Mouse (Mus musculus): ENCODE results near the gene Krt32. TPM values are rescaled to one million over a fixed set of nuclear protein-coding genes. Genes with fewer than 3 reads are reported as not detected.

Krt32 gene
- polyA plus RNA-seq, 1 experiment from 2014 or later = not detected

Other genes starting within 250 kb of the Krt32 start
- not detected in 2 replicates for gene Krtap4-16, start 236.6 kb downstream of the Krt32 start, polyA plus RNA-seq (2014; fragmentation: Nextera tagmentation; extraction: Ambion mirVana)
- gene Gm11568, start 230.3 kb downstream of the Krt32 start, polyA plus RNA-seq (2014; fragmentation: Nextera tagmentation; extraction: Ambion mirVana) = not detected in 2 replicates
- not detected in 2 replicates for gene Gm11559, start 223.8 kb downstream of the Krt32 start, polyA plus RNA-seq (2014; fragmentation: Nextera tagmentation; extraction: Ambion mirVana)
- not detected in 2 replicates for gene Krtap9-1, start 214.8 kb downstream of the Krt32 start, polyA plus RNA-seq (2014; fragmentation: Nextera tagmentation; extraction: Ambion mirVana)
- not detected in 2 replicates for gene Gm11567, start 209.0 kb downstream of the Krt32 start, polyA plus RNA-seq (2014; fragmentation: Nextera tagmentation; extraction: Ambion mirVana)
- gene Krtap31-1, start 180.3 kb downstream of the Krt32 start, polyA plus RNA-seq (2014; fragmentation: Nextera tagmentation; extraction: Ambion mirVana) = not detected in 2 replicates
- gene Gm11565, start 173.5 kb downstream of the Krt32 start, polyA plus RNA-seq (2014; fragmentation: Nextera tagmentation; extraction: Ambion mirVana) = not detected in 2 replicates
- not detected in 2 replicates for gene Krtap31-2, start 151.9 kb downstream of the Krt32 start, polyA plus RNA-seq (2014; fragmentation: Nextera tagmentation; extraction: Ambion mirVana)
- not detected in 2 replicates for gene Krtap9-5, start 139.8 kb downstream of the Krt32 start, polyA plus RNA-seq (2014; fragmentation: Nextera tagmentation; extraction: Ambion mirVana)
- gene Krtap29-1, start 109.2 kb downstream of the Krt32 start, polyA plus RNA-seq (2014; fragmentation: Nextera tagmentation; extraction: Ambion mirVana) = not detected in 2 replicates
- not detected in 2 replicates for gene Krtap16-1, start 101.6 kb downstream of the Krt32 start, polyA plus RNA-seq (2014; fragmentation: Nextera tagmentation; extraction: Ambion mirVana)
- not detected in 2 replicates for gene Krtap17-1, start 94.2 kb downstream of the Krt32 start, polyA plus RNA-seq (2014; fragmentation: Nextera tagmentation; extraction: Ambion mirVana)
- gene Krt33a, start 72.0 kb downstream of the Krt32 start, polyA plus RNA-seq (2014; fragmentation: Nextera tagmentation; extraction: Ambion mirVana) = not detected in 2 replicates
- not detected in 2 replicates for gene Krt33b, start 58.4 kb downstream of the Krt32 start, polyA plus RNA-seq (2014; fragmentation: Nextera tagmentation; extraction: Ambion mirVana)
- gene Krt34, start 46.7 kb downstream of the Krt32 start, polyA plus RNA-seq (2014; fragmentation: Nextera tagmentation; extraction: Ambion mirVana) = not detected in 2 replicates
- gene Krt31, start 37.7 kb downstream of the Krt32 start, polyA plus RNA-seq (2014; fragmentation: Nextera tagmentation; extraction: Ambion mirVana) = not detected in 2 replicates
- not detected in 2 replicates for gene Krt35, start 8.0 kb upstream of the Krt32 start, polyA plus RNA-seq (2014; fragmentation: Nextera tagmentation; extraction: Ambion mirVana)
- not detected in 2 replicates for gene Krt36, start 17.4 kb upstream of the Krt32 start, polyA plus RNA-seq (2014; fragmentation: Nextera tagmentation; extraction: Ambion mirVana)
- gene Krt13, start 33.3 kb upstream of the Krt32 start, polyA plus RNA-seq (2014; fragmentation: Nextera tagmentation; extraction: Ambion mirVana) = not detected in 2 replicates
- 0.65 and 0.89 TPM in 2 replicates for gene Krt15, start 47.7 kb upstream of the Krt32 start, polyA plus RNA-seq (2014; fragmentation: Nextera tagmentation; extraction: Ambion mirVana)
- 1.8 and 3.2 TPM in 2 replicates for gene Krt19, start 60.4 kb upstream of the Krt32 start, polyA plus RNA-seq (2014; fragmentation: Nextera tagmentation; extraction: Ambion mirVana)
- not detected in 2 replicates for gene Krt9, start 105.0 kb upstream of the Krt32 start, polyA plus RNA-seq (2014; fragmentation: Nextera tagmentation; extraction: Ambion mirVana)
- gene Krt14, start 119.3 kb upstream of the Krt32 start, polyA plus RNA-seq (2014; fragmentation: Nextera tagmentation; extraction: Ambion mirVana) = 1.2 and 1.5 TPM in 2 replicates
- not detected in 2 replicates for gene Krt16, start 160.7 kb upstream of the Krt32 start, polyA plus RNA-seq (2014; fragmentation: Nextera tagmentation; extraction: Ambion mirVana)
- 0.21 TPM in 1 of 2 replicates, not detected in the other for gene Krt17, start 172.8 kb upstream of the Krt32 start, polyA plus RNA-seq (2014; fragmentation: Nextera tagmentation; extraction: Ambion mirVana)
- not detected in 2 replicates for gene Krt42, start 181.6 kb upstream of the Krt32 start, polyA plus RNA-seq (2014; fragmentation: Nextera tagmentation; extraction: Ambion mirVana)
- gene Eif1, start 231.7 kb upstream of the Krt32 start, polyA plus RNA-seq (2014; fragmentation: Nextera tagmentation; extraction: Ambion mirVana) = 1,701 and 1,853 TPM in 2 replicates
- 0.68 and 0.79 TPM in 2 replicates for gene Gast, start 246.2 kb upstream of the Krt32 start, polyA plus RNA-seq (2014; fragmentation: Nextera tagmentation; extraction: Ambion mirVana)

Data from midbrain, embryonic 11.5 days (tissue).